Mouse (Mus musculus): Measurements from ENCODE around the gene Arl9. TPM values are rescaled to one million over a fixed set of nuclear protein-coding genes. Genes with fewer than 3 reads are reported as not detected.
"Not testable (repeated sequence)": the region's sequence is repeated elsewhere in the genome, so short reads cannot be mapped to it uniquely, and the experiment has no call there.

The Arl9 gene
- polyA plus RNA-seq, 1 experiment from 2014 or later, result not detected

DNA sequence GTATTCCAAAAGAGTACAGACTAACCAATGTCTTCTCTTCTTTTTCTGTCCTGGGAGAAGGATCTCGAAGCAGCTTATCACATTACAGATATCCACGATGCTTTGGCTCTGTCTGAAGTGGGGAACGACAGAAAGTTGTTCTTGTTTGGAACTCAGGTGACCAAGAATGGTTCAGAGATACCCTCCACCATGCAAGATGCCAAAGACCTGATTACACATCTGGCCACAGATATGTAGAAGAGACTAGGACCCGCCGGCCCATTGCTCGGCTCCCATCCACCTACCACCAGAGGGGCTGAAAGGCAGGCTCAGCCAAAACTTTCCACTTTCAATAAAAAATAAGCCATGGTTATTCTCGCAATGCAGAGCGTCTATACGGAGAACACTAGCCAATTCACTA is 6.5 kb downstream of the Arl9 start:
- Histone ChIP-seq H3K9me3 (ENCODE audit: low read length) (no peaks in the 10 kb centered on the region), H3K27me3 (replicated peaks; ENCODE audit: insufficient read depth, low read length) (no peaks in the 10 kb centered on the region), H3K4me2 (replicated peaks; ENCODE audit: low read depth, low read length) (no peak overlapping the region), H3K4me3 (ENCODE audit: low read depth, low read length) (no peak overlapping the region), H3K4me1 (ENCODE audit: insufficient read depth, low read depth, low read length) (no peaks in the 10 kb centered on the region), H3K9ac (replicated peaks; ENCODE audit: low read depth) (no peak overlapping the region), H3K27ac (ENCODE audit: low read length) (no peak overlapping the region), H3K36me3 (ENCODE audit: insufficient read depth, low read length) (no peaks in the 10 kb centered on the region)
- TF ChIP-seq EP300 (IDR thresholded peaks at IDR 0.05) (no peak), CTCF (IDR thresholded peaks at IDR 0.05) (no peak)
- ATAC-seq, result no peak
- 86% methylated on average over 9 of the region's 9 CpGs for WGBS
- no peak for DNase-seq (ENCODE audit: low spot score)

DNA sequence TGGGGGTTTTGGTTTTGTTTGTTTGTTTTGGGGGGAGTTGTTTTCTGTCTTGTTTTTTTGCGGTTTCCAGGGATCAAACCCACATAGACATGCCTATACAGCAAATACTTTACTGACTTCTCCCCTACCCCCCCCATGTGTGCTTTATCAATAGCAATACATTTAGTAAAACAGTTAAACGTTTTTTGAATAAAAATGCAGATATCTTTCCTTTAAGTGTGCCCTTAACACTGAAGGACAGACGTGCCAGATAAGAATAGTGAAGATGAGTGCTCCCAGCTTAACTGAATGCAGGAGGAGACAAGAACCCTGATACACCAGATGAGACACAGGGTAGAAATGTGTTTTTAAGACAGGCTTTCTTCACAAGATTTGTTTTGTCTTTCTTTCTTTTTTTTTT is 7.2 kb downstream of the Arl9 start:
- Histone ChIP-seq H3K27me3 (replicated peaks; ENCODE audit: insufficient read depth, low read length) (no peaks in the 10 kb centered on the region), H3K4me1 (ENCODE audit: insufficient read depth, low read depth, low read length) (peaks cover 1% of the 10 kb centered on the region; the same call in 1 of the 2 replicates), H3K4me3 (ENCODE audit: low read depth, low read length) (no peak overlapping the region), H3K36me3 (ENCODE audit: insufficient read depth, low read length) (no peaks in the 10 kb centered on the region), H3K4me2 (replicated peaks; ENCODE audit: low read depth, low read length) (no peak overlapping the region), H3K27ac (ENCODE audit: low read length) (no peak overlapping the region), H3K9me3 (ENCODE audit: low read length) (no peaks in the 10 kb centered on the region), H3K9ac (replicated peaks; ENCODE audit: low read depth) (no peak overlapping the region)
- DNase-seq (ENCODE audit: low spot score), result no peak
- no peak for TF ChIP-seq EP300 (IDR thresholded peaks at IDR 0.05)
- WGBS, result 64% methylated on average over 3 of the region's 3 CpGs
- ATAC-seq, result no peak

DNA sequence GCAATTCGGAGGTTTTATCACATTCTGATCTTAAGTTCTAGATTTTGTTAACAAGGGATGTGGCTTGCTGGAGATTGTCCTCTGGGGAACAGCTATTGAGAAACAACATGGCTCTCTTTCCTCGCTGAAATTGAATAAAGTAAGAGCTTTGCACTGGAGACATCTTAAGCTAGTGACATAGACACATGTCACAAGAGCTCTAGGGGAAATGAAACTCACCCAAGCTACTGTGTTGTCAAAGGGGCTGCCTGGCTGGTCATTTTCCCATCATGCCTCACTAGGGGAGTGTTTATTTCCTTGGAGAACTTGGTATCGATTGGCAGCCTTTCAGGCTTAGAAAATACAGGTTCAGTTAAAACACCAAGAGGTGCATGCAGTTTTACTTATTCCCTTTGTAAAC is 9.3 kb downstream of the Arl9 start:
- Histone ChIP-seq H3K27ac (ENCODE audit: low read length) (no peak overlapping the region), H3K27me3 (replicated peaks; ENCODE audit: insufficient read depth, low read length) (no peaks in the 10 kb centered on the region), H3K9ac (replicated peaks; ENCODE audit: low read depth) (no peak overlapping the region), H3K36me3 (ENCODE audit: insufficient read depth, low read length) (no peaks in the 10 kb centered on the region), H3K9me3 (ENCODE audit: low read length) (no peaks in the 10 kb centered on the region), H3K4me1 (ENCODE audit: insufficient read depth, low read depth, low read length) (peaks cover 3% of the 10 kb centered on the region; the same call in 1 of the 2 replicates), H3K4me2 (replicated peaks; ENCODE audit: low read depth, low read length) (no peak overlapping the region), H3K4me3 (ENCODE audit: low read depth, low read length) (no peak overlapping the region)
- no peak for TF ChIP-seq CTCF (IDR thresholded peaks at IDR 0.05)
- TF ChIP-seq EP300 (IDR thresholded peaks at IDR 0.05), result no peak
- 53% methylated on average over 3 of the region's 3 CpGs for WGBS
- ATAC-seq (no peak), DNase-seq (ENCODE audit: low spot score) (peak; percentile 35)

DNA sequence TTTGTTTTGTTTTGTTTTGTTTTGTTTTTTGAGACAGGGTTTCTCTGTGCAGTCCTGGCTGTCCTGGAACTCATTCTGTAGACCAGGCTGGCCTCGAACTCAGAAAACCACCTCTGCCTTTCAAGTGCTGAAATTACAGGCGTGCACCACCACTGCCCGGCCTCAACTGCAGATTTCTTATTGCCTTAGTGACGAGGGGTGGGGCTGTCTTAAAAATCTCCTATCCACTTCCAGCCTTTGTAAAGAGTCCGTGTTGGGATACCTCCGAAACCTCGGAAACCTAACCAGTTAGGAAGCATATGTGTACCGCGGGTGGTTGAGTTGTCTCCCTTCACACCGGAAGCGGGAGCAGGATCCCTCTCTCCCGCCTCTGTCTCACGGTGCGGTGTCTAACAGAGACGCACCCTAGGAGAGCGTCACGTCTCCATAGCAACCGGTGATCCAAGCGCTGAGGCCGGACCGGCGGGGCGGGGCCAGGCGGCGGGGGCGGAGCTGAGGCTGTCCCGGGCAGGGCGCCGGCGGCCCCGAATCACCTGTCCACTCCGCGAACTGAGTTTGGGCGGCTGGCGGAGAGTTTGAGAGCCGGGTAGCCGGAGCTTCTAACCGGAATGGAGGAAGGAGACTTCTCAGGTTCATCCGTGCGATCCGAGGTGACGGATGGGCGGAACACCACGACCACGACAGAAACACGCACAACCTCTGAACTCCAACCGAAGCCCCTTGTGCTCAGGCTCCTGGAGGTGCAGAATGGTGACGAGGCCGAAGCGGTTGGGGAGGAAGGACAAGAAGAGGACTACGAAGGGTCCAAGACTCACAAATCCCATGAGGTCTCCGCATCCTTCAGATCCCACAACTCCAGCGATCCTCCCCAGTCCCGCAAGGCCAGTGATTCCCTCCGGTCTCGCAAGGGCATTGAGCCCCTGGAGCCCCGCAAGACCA is 12.0 kb downstream of the Arl9 start, which contains the start of gene Thegl:
Gene Thegl (plus strand): TSS at position 480 of the 939 bp plus-strand sequence.
- peak; percentile 99 for ATAC-seq

DNA sequence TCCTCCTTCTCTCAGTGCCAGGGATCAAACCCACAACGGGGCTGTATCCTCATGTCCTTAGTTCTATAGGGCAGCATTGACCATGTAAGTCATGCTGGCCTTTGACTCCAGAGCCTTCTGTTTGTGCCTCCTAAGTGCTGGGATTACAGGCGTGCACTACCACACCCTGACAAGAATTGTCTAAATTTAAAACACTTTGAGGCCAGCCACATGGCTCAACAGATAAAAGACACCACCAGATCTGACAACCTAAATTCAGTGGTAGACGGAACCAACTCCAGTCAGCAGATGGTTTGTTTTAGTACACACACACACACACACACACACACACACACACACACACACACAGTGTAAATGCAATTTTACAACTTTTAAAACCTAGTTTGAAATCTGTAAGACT is 24.2 kb downstream of the Arl9 start:
- H3K27ac ChIP-seq (ENCODE audit: low read length), result no peak overlapping the region
- H3K9me3 ChIP-seq (ENCODE audit: low read length), result no peaks in the 10 kb centered on the region
- WGBS, result 66% methylated on average over 3 of the region's 3 CpGs
- H3K9ac ChIP-seq (replicated peaks; ENCODE audit: low read depth), result no peak overlapping the region
- H3K4me3 ChIP-seq (ENCODE audit: low read depth, low read length), result no peak overlapping the region
- ATAC-seq, result no peak
- DNase-seq (ENCODE audit: low spot score), result no peak
- no peaks in the 10 kb centered on the region for H3K4me1 ChIP-seq (ENCODE audit: insufficient read depth, low read depth, low read length)
- H3K36me3 ChIP-seq (ENCODE audit: insufficient read depth, low read length), result no peaks in the 10 kb centered on the region
- H3K4me2 ChIP-seq (replicated peaks; ENCODE audit: low read depth, low read length), result no peak overlapping the region
- H3K27me3 ChIP-seq (replicated peaks; ENCODE audit: insufficient read depth, low read length), result no peaks in the 10 kb centered on the region
- no peak for TF ChIP-seq CTCF (IDR thresholded peaks at IDR 0.05)
- TF ChIP-seq EP300 (IDR thresholded peaks at IDR 0.05), result no peak

More for the DNA sequence above, 12.0 kb downstream of the Arl9 start, which contains the start of gene Thegl:
- Histone ChIP-seq H3K4me3 (ENCODE audit: low read depth, low read length) (peak within 1 kb of the TSS; percentile 39), H3K36me3 (ENCODE audit: insufficient read depth, low read length) (no peaks in the 10 kb centered on the region), H3K9me3 (ENCODE audit: low read length) (no peaks in the 10 kb centered on the region), H3K4me2 (replicated peaks; ENCODE audit: low read depth, low read length) (peak within 1 kb of the TSS; percentile 65), H3K27me3 (replicated peaks; ENCODE audit: insufficient read depth, low read length) (no peaks in the 10 kb centered on the region), H3K9ac (replicated peaks; ENCODE audit: low read depth) (0 out of 2 replicates have a peak within 1 kb of the TSS, but pooled peaks have one; percentile 16), H3K27ac (ENCODE audit: low read length) (no peak within 1 kb of the TSS), H3K4me1 (ENCODE audit: insufficient read depth, low read depth, low read length) (peaks cover 3% of the 10 kb centered on the region; the same call in 1 of the 2 replicates)
- WGBS, result 17% methylated on average over 56 of the region's 57 CpGs
- DNase-seq (ENCODE audit: low spot score), result peak; percentile 93
- TF ChIP-seq EP300 (IDR thresholded peaks at IDR 0.05) (no peak), CTCF (IDR thresholded peaks at IDR 0.05) (no peak)

DNA sequence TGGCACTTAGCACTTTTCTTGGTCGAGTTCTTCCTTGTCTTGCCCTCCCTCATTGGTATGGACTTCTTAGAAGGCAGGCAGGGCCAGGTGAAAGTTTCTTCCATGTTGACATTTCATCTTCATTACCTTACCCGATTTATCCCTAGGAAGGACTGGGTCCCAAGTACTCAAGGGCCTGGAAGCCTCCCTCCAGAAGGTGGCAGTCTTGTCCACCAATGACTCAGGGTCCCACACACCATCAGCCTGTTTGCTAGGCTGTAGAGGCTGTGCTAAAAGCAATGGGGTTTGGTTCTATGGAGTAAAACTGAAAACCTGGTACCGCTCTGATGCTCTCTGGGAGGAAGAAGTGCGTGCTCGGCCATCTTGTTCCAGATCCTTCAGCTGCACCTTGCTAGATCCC is 25.9 kb downstream of the Arl9 start:
- TF ChIP-seq CTCF (IDR thresholded peaks at IDR 0.05) (peak; percentile 89), EP300 (IDR thresholded peaks at IDR 0.05) (no peak)
- H3K9me3 ChIP-seq (ENCODE audit: low read length), result no peaks in the 10 kb centered on the region
- no peaks in the 10 kb centered on the region for H3K27me3 ChIP-seq (replicated peaks; ENCODE audit: insufficient read depth, low read length)
- no peaks in the 10 kb centered on the region for H3K4me1 ChIP-seq (ENCODE audit: insufficient read depth, low read depth, low read length)
- no peak overlapping the region for H3K27ac ChIP-seq (ENCODE audit: low read length)
- 68% methylated on average over 5 of the region's 5 CpGs for WGBS
- no peaks in the 10 kb centered on the region for H3K36me3 ChIP-seq (ENCODE audit: insufficient read depth, low read length)
- no peak overlapping the region for H3K4me3 ChIP-seq (ENCODE audit: low read depth, low read length)
- DNase-seq (ENCODE audit: low spot score) (peak; percentile 61), ATAC-seq (peak; percentile 77)
- H3K4me2 ChIP-seq (replicated peaks; ENCODE audit: low read depth, low read length), result no peak overlapping the region
- H3K9ac ChIP-seq (replicated peaks; ENCODE audit: low read depth), result no peak overlapping the region

DNA sequence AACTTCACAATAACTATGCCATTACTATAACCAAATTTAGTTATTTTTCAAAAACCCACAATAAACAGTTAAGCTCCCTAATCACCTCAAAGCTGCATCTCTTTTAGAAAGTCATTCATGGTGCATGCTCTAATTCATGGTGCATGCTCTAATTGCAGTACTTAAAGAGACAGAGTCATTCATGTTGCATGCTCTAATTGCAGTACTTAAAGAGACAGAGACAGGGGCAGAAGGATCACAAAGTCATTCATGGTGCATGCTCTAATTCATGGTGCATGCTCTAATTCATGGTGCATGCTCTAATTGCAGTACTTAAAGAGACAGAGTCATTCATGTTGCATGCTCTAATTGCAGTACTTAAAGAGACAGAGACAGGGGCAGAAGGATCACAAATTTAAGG is 31.2 kb downstream of the Arl9 start:
- DNase-seq (ENCODE audit: low spot score); H3K36me3 ChIP-seq (ENCODE audit: insufficient read depth, low read length); ATAC-seq: not testable (repeated sequence)

More for the DNA sequence above, 31.2 kb downstream of the Arl9 start:
- not testable (repeated sequence) for H3K4me1 ChIP-seq (ENCODE audit: insufficient read depth, low read depth, low read length); H3K9me3 ChIP-seq (ENCODE audit: low read length); H3K9ac ChIP-seq (replicated peaks; ENCODE audit: low read depth); H3K27me3 ChIP-seq (replicated peaks; ENCODE audit: insufficient read depth, low read length); H3K27ac ChIP-seq (ENCODE audit: low read length); H3K4me2 ChIP-seq (replicated peaks; ENCODE audit: low read depth, low read length); H3K4me3 ChIP-seq (ENCODE audit: low read depth, low read length)

Data from lung, postnatal 0 days (tissue).